Mouse (Mus musculus) liver, adult 2 months (tissue): ENCODE results near the gene Cenpo.
"Not testable (repeated sequence)": the region's sequence is repeated elsewhere in the genome, so short reads cannot be mapped to it uniquely, and the experiment has no call there.

Experiments
- CTCF ChIP-seq: fragments of 200-500 bp; IDR thresholded peaks from 2 replicates; pipeline ENCODE4 v1.5.1; 2011; ENCODE audit warnings: low read depth, low read length, control low read depth
- POLR2A ChIP-seq: fragments of 200-500 bp; IDR thresholded peaks from 2 replicates; pipeline ENCODE4 v1.6.1; 2011; ENCODE audit warnings: low read length, control low read depth; ENCODE audit not compliant: insufficient read depth; ENCODE audit errors: extremely low read depth

DNA sequence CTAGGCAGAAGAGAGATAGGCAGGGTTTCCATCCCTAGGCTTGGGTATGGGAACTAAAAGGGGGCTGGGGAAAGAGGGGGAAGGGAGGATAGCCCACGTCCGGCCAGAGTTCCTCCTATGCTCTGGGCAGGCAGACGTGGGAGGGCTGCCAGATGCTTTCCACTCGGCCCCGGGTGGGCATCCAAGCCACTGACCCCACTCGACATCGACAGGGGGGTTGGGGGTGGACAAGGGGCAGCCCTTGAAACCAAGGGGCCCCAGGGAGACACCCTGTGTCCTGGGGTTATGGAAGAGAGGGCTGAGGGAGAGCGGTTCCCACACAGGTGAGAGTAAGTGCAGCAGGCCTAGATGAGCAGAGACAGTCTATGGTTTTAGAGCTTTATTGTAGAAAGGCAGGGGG, 6.2 kb upstream of the Cenpo start:
- not testable (repeated sequence) for TF ChIP-seq CTCF, POLR2A
